Mouse (Mus musculus): Measurements from ENCODE around the gene Zxdc.

DNA sequence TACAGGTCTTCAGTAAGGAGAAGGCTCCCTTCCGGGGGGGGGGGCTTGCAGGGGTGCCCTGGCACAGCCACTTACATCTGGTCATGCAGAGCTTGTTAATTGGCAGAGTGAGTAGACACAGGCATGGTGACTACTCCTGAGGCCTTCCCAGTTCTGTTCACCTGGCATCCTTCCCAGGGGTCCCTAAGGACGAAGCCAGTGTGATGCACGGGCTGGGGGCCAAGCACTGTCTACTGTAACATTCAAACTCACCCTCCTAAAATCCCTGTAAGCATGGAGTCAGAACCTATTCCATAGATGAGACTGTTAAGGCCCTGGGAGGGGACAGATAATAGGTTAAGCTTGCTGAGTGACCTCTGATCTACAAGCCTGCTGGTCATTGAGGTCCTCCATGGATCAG lies 45.3 kb upstream of the Zxdc start:
- TF ChIP-seq POLR2A (IDR thresholded peaks at IDR 0.05; ENCODE audit: extremely low read depth, insufficient read depth, low read length) (no peak), CTCF (IDR thresholded peaks at IDR 0.05; ENCODE audit: low read depth, low read length) (no peak)

Data from liver, adult 2 months (tissue).